Mouse (Mus musculus): ENCODE results near the gene Pgghg. TPM values are rescaled to one million over a fixed set of nuclear protein-coding genes. Genes with fewer than 3 reads are reported as not detected.
"Not testable (repeated sequence)": the region's sequence is repeated elsewhere in the genome, so short reads cannot be mapped to it uniquely, and the experiment has no call there.

The Pgghg gene
- total and polyA plus RNA-seq, 3 experiments: 5.6 to 9.0 (median 7.5) TPM

GRCm38 (mm10) chr7:140967862-140968591 is 26.8 kb downstream of the Pgghg start:
- ATAC-seq (ENCODE audit: extremely low read depth, insufficient number of reproducible peaks, low FRiP score, poor library complexity, severe bottlenecking): no peak
- no peak overlapping the region for H3K4me3 ChIP-seq (ENCODE audit: low read depth, low read length)
- no peak for TF ChIP-seq POLR2AphosphoS5 (IDR thresholded peaks at IDR 0.05; ENCODE audit: insufficient replicate concordance, low read depth, low read length)
- no peak for TF ChIP-seq GATA2 (IDR thresholded peaks at IDR 0.05; ENCODE audit: borderline replicate concordance, low read depth, low read length)
- no peak for TF ChIP-seq GATA1 (IDR thresholded peaks at IDR 0.05; ENCODE audit: borderline replicate concordance, low read length)
- TF ChIP-seq TAL1 (conservative IDR thresholded peaks at IDR 0.05; ENCODE audit: low read depth, low read length): no peak
- no peak for TF ChIP-seq CTCF (IDR thresholded peaks at IDR 0.05; ENCODE audit: low read depth, low read length)

GRCm38 (mm10) chr7:140968710-140969109 is 27.5 kb downstream of the Pgghg start:
- not testable (repeated sequence) for DNase-seq (ENCODE audit: low spot score); H3K9me3 ChIP-seq (replicated peaks); H3K4me1 ChIP-seq (ENCODE audit: insufficient read depth, low read depth, low read length); H3K4me3 ChIP-seq (ENCODE audit: low read depth, low read length); H3K36me3 ChIP-seq (replicated peaks); ATAC-seq (ENCODE audit: extremely low read depth, insufficient number of reproducible peaks, low FRiP score, poor library complexity, severe bottlenecking)
- peaks cover 37% of the 10 kb centered on the region for H3K27me3 ChIP-seq (ENCODE audit: insufficient read depth, low read length)

More at GRCm38 (mm10) chr7:140967862-140968591, 26.8 kb downstream of the Pgghg start:
- no peaks in the 10 kb centered on the region for H3K36me3 ChIP-seq (replicated peaks)
- H3K27me3 ChIP-seq (ENCODE audit: insufficient read depth, low read length): peaks cover 40% of the 10 kb centered on the region
- DNase-seq (ENCODE audit: low spot score): no peak
- peaks cover 3% of the 10 kb centered on the region; the same call in 1 of the 2 replicates for H3K4me1 ChIP-seq (ENCODE audit: insufficient read depth, low read depth, low read length)
- H3K9me3 ChIP-seq (replicated peaks): no peaks in the 10 kb centered on the region

DNA sequence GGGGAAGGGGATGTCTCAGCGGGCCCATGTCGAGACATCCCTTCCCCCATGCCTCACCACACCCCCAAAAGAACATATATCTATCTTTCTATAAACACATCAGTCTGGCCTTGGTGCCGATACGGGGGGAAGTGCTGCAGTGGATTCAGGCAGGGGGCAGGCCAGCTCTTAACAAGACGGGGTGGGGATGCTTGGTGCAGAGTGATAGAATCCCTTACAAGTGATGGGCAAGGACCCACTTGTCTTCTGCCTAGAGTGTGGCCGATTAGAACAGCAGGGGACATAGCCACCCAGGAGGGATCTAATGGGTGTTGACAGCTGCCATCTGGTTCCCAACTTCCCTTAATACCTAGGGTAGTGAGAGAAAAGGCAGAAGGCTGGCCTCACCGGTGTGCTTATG is 29.7 kb downstream of the Pgghg start:
- TF ChIP-seq TAL1 (conservative IDR thresholded peaks at IDR 0.05; ENCODE audit: low read depth, low read length): no peak
- no peak for TF ChIP-seq CTCF (IDR thresholded peaks at IDR 0.05; ENCODE audit: low read depth, low read length)
- TF ChIP-seq GATA1 (IDR thresholded peaks at IDR 0.05; ENCODE audit: borderline replicate concordance, low read length): no peak
- TF ChIP-seq POLR2AphosphoS5 (IDR thresholded peaks at IDR 0.05; ENCODE audit: insufficient replicate concordance, low read depth, low read length): no peak
- TF ChIP-seq GATA2 (IDR thresholded peaks at IDR 0.05; ENCODE audit: borderline replicate concordance, low read depth, low read length): no peak
- peaks cover 3% of the 10 kb centered on the region for H3K4me1 ChIP-seq (ENCODE audit: insufficient read depth, low read depth, low read length)
- no peak overlapping the region for H3K4me3 ChIP-seq (ENCODE audit: low read depth, low read length)
- ATAC-seq (ENCODE audit: extremely low read depth, insufficient number of reproducible peaks, low FRiP score, poor library complexity, severe bottlenecking) (no peak), DNase-seq (ENCODE audit: low spot score) (no peak)
- H3K27me3 ChIP-seq (ENCODE audit: insufficient read depth, low read length): peaks cover 38% of the 10 kb centered on the region
- H3K9me3 ChIP-seq (replicated peaks): no peaks in the 10 kb centered on the region
- no peaks in the 10 kb centered on the region for H3K36me3 ChIP-seq (replicated peaks)

GRCm38 (mm10) chr7:140971479-140972171 is 30.4 kb downstream of the Pgghg start:
- Histone ChIP-seq H3K9me3 (replicated peaks) (no peaks in the 10 kb centered on the region), H3K4me3 (ENCODE audit: low read depth, low read length) (no peak overlapping the region), H3K4me1 (ENCODE audit: insufficient read depth, low read depth, low read length) (peaks cover 3% of the 10 kb centered on the region), H3K27me3 (ENCODE audit: insufficient read depth, low read length) (peaks cover 35% of the 10 kb centered on the region), H3K36me3 (replicated peaks) (no peaks in the 10 kb centered on the region)
- TF ChIP-seq GATA1 (IDR thresholded peaks at IDR 0.05; ENCODE audit: borderline replicate concordance, low read length): no peak
- TF ChIP-seq TAL1 (conservative IDR thresholded peaks at IDR 0.05; ENCODE audit: low read depth, low read length): no peak
- no peak for TF ChIP-seq GATA2 (IDR thresholded peaks at IDR 0.05; ENCODE audit: borderline replicate concordance, low read depth, low read length)
- TF ChIP-seq CTCF (IDR thresholded peaks at IDR 0.05; ENCODE audit: low read depth, low read length): no peak
- TF ChIP-seq POLR2AphosphoS5 (IDR thresholded peaks at IDR 0.05; ENCODE audit: insufficient replicate concordance, low read depth, low read length): no peak
- DNase-seq (ENCODE audit: low spot score) (no peak), ATAC-seq (ENCODE audit: extremely low read depth, insufficient number of reproducible peaks, low FRiP score, poor library complexity, severe bottlenecking) (no peak)

DNA sequence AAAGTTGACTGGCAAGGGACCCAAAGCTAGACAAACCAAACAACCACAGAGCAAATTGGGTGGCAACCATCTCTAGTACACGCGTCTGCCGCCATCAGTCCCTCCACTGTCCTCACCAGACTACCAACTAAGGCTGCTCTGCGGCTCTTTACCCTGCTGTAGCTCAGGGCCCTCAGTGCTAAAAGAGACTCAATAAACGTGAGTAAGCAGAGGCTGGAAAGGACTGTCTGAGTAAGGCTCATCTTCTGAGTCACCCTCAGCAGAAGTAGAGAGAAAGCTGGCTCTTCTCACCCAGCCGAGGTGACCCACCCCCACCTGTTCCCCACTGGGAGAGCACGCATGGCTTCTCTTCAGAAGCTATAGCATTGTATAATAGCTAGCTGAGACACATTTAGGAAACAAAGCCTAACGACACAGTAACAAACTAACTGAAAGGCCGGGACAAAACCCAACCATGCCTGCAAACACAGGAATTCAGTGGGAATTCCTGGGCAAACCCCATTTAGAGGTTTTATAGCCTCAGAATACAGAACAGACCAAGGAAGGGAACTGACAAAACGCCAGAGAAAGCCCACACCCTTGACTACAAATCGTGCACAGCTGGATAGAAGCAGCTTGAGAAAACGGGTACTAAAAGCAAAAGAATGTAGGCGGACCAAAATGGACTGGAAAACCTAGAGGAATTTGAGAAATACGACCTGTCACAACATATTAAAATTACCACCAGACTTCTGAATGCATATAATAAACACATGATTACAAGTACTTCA is 32.4 kb downstream of the Pgghg start:
- H3K27me3 ChIP-seq (ENCODE audit: insufficient read depth, low read length): peaks cover 27% of the 10 kb centered on the region
- H3K36me3 ChIP-seq (replicated peaks): no peaks in the 10 kb centered on the region
- no peaks in the 10 kb centered on the region for H3K9me3 ChIP-seq (replicated peaks)
- no peak overlapping the region for H3K4me3 ChIP-seq (ENCODE audit: low read depth, low read length)
- DNase-seq (ENCODE audit: low spot score): no peak
- no peak for ATAC-seq (ENCODE audit: extremely low read depth, insufficient number of reproducible peaks, low FRiP score, poor library complexity, severe bottlenecking)
- TF ChIP-seq GATA2 (IDR thresholded peaks at IDR 0.05; ENCODE audit: borderline replicate concordance, low read depth, low read length): no peak
- TF ChIP-seq POLR2AphosphoS5 (IDR thresholded peaks at IDR 0.05; ENCODE audit: insufficient replicate concordance, low read depth, low read length): no peak
- TF ChIP-seq GATA1 (IDR thresholded peaks at IDR 0.05; ENCODE audit: borderline replicate concordance, low read length): no peak
- TF ChIP-seq TAL1 (conservative IDR thresholded peaks at IDR 0.05; ENCODE audit: low read depth, low read length): no peak
- no peak for TF ChIP-seq CTCF (IDR thresholded peaks at IDR 0.05; ENCODE audit: low read depth, low read length)
- no peaks in the 10 kb centered on the region; the same call in 1 of the 2 replicates for H3K4me1 ChIP-seq (ENCODE audit: insufficient read depth, low read depth, low read length)

DNA sequence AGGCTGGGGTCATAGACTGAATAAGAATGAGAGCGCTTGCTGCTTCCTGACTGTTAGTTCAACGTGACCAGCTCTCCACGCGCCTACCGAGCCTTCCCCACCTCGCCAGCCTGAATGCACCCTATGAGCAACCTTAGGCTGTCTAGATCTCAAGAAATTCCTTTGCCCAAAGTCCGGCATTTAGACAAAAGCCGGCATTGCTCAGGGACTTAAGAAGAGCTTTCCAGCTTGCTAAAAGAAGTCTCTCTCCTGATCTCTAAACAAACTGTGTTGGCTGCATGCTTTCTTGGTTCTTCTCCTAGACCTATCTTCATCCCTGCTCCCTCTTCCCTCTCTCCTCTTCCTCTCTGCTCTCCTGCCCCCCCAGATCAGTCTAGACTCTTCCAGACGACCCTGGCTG is 33.7 kb downstream of the Pgghg start:
- no peak for ATAC-seq (ENCODE audit: extremely low read depth, insufficient number of reproducible peaks, low FRiP score, poor library complexity, severe bottlenecking)
- no peak for DNase-seq (ENCODE audit: low spot score)
- H3K9me3 ChIP-seq (replicated peaks): no peaks in the 10 kb centered on the region
- H3K27me3 ChIP-seq (ENCODE audit: insufficient read depth, low read length): peaks cover 21% of the 10 kb centered on the region; the same call in 1 of the 2 replicates
- TF ChIP-seq TAL1 (conservative IDR thresholded peaks at IDR 0.05; ENCODE audit: low read depth, low read length) (no peak), GATA1 (IDR thresholded peaks at IDR 0.05; ENCODE audit: borderline replicate concordance, low read length) (no peak), CTCF (IDR thresholded peaks at IDR 0.05; ENCODE audit: low read depth, low read length) (no peak), POLR2AphosphoS5 (IDR thresholded peaks at IDR 0.05; ENCODE audit: insufficient replicate concordance, low read depth, low read length) (no peak), GATA2 (IDR thresholded peaks at IDR 0.05; ENCODE audit: borderline replicate concordance, low read depth, low read length) (no peak)
- no peak overlapping the region for H3K4me3 ChIP-seq (ENCODE audit: low read depth, low read length)
- no peaks in the 10 kb centered on the region; the same call in 1 of the 2 replicates for H3K4me1 ChIP-seq (ENCODE audit: insufficient read depth, low read depth, low read length)
- no peaks in the 10 kb centered on the region for H3K36me3 ChIP-seq (replicated peaks)

All from G1E (cell line).